28 mouse cellular contexts compared by ENCODE assay signal in the genomic region with DNA sequence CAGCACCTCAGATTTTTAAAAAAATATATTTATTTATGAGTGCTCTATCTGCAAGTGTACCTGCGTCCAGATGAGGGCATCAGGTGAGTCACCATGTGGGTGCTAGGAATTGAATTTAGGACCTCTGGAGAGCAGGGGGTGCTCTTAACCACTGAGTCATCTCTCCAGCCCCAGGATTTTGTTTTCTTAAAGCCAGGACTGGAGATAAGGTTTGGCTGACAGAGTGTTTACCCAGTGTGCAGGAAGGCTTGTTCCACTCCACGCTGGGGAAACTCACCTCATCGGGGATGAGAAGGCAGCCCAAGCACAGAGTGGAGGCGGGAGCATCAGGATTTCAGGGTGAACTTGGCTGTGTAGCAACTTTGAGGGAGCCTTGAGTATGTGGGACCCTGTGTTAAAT. TPM values are rescaled to one million over a fixed set of nuclear protein-coding genes. Genes with fewer than 3 reads are reported as not detected.
DNase-seq lines count a peak whose midpoint lies in the region; ATAC-seq and TF ChIP-seq lines count a peak whose summit lies in the region.
"Had no signal": no experiment of that assay in that cellular context is flagged by ENCODE, and none has a peak within 500 bp of the region (broad histone marks: within the 10 kb centered on the region; RNA-seq: fewer than 3 reads in every experiment).

No protein-coding gene starts in this region.

- H3K36me3 ChIP-seq in heart, postnatal 0 days (replicated peaks; ENCODE audit: control insufficient read depth, insufficient read depth, low read length): peaks cover 50% of the 10 kb centered on the region
- H3K36me3 ChIP-seq in myocyte (ENCODE audit: control insufficient read depth, insufficient read depth): peaks cover 33% of the 10 kb centered on the region
- 0 out of 2 replicates have a peak, but pooled peaks cover 15% of the 10 kb centered on the region for H3K36me3 ChIP-seq in midbrain, embryonic 15.5 days (replicated peaks)

- no peak overlapping the region for H3ac ChIP-seq in myocyte (ENCODE audit: control insufficient read depth, insufficient read length)

- peaks cover 7% of the 10 kb centered on the region; the same call in 1 of the 2 replicates for H3K4me1 ChIP-seq in heart, postnatal 0 days (ENCODE audit: control insufficient read depth, insufficient read depth)
- H3K4me1 ChIP-seq in midbrain, embryonic 15.5 days: peaks cover 3% of the 10 kb centered on the region; the same call in 1 of the 2 replicates

- no peaks in the 10 kb centered on the region for H3K27me3 ChIP-seq in heart, postnatal 0 days (ENCODE audit: control insufficient read depth, insufficient read depth, low read length)
- H3K27me3 ChIP-seq in myocyte (ENCODE audit: control insufficient read depth, insufficient read depth, insufficient read length): no peaks in the 10 kb centered on the region
- H3K27me3 ChIP-seq in midbrain, embryonic 15.5 days (replicated peaks): no peaks in the 10 kb centered on the region
- H3K27me3 ChIP-seq: heart, embryonic 13.5 days; hindbrain, embryonic 13.5 days had no signal

- no peak for TF ChIP-seq CTCF in heart, postnatal 0 days (IDR thresholded peaks at IDR 0.05; ENCODE audit: low read depth)

- no peak for TF ChIP-seq POLR2A in myocyte (IDR thresholded peaks at IDR 0.05; ENCODE audit: insufficient read length, low read depth)

- H3K9ac ChIP-seq in heart, postnatal 0 days (replicated peaks; ENCODE audit: low read depth, low read length): no peak overlapping the region
- H3K9ac ChIP-seq in midbrain, embryonic 15.5 days: no peak overlapping the region
- H3K9ac ChIP-seq: heart, embryonic 13.5 days; hindbrain, embryonic 13.5 days; liver, embryonic 14.5 days had no signal

- no peak overlapping the region for H3K4me2 ChIP-seq in heart, postnatal 0 days (ENCODE audit: low read depth, low read length)
- H3K4me2 ChIP-seq in myocyte (ENCODE audit: low read depth): peak overlapping the region; percentile 93
- no peak overlapping the region for H3K4me2 ChIP-seq in midbrain, embryonic 15.5 days
- H3K4me2 ChIP-seq: heart, embryonic 13.5 days; hindbrain, embryonic 13.5 days had no signal

- H3K9me3 ChIP-seq in heart, postnatal 0 days (replicated peaks; ENCODE audit: control insufficient read depth, low read length): no peaks in the 10 kb centered on the region
- no peaks in the 10 kb centered on the region for H3K9me3 ChIP-seq in midbrain, embryonic 15.5 days
- H3K9me3 ChIP-seq: heart, embryonic 13.5 days; hindbrain, embryonic 13.5 days had no signal

- 52% methylated on average over 4 of the region's 4 CpGs for WGBS in heart, postnatal 0 days
- 88% methylated on average over 4 of the region's 4 CpGs for WGBS in midbrain, embryonic 15.5 days

- H3K27ac ChIP-seq in heart, postnatal 0 days (ENCODE audit: low read depth): no peak overlapping the region
- H3K27ac ChIP-seq in midbrain, embryonic 15.5 days: no peak overlapping the region
- H3K27ac ChIP-seq: heart, embryonic 13.5 days; hindbrain, embryonic 13.5 days; liver, embryonic 14.5 days had no signal

- intact Hi-C loops in heart, postnatal 25 days (cut with DNase I): no loop called here

- no peak for ATAC-seq in heart, postnatal 0 days (ENCODE audit: insufficient read depth, low read depth)
- ATAC-seq in midbrain, embryonic 15.5 days (replicated peaks): no peak
- ATAC-seq: activated CD4-positive, CD25-positive, alpha-beta regulatory T cell, adult 4 months; forebrain, embryonic 14.5 days; intestine, embryonic 16.5 days had no signal

- H3K4me3 ChIP-seq in heart, postnatal 0 days (ENCODE audit: low read depth, low read length): no peak overlapping the region
- no peak overlapping the region for H3K4me3 ChIP-seq in myocyte
- no peak overlapping the region for H3K4me3 ChIP-seq in midbrain, embryonic 15.5 days
- H3K4me3 ChIP-seq: heart, embryonic 13.5 days; hindbrain, embryonic 13.5 days had no signal

- peaks cover 41% of the 10 kb centered on the region for H3K79me2 ChIP-seq in myocyte (ENCODE audit: control insufficient read depth, insufficient read depth)

- TF ChIP-seq EP300 in heart, postnatal 0 days (IDR thresholded peaks at IDR 0.05; ENCODE audit: low read depth): no peak

- DNase-seq in heart, postnatal 0 days (ENCODE audit: low spot score): peak; percentile 19
- no peak for DNase-seq in heart, postnatal 25 days (ENCODE audit: low spot score)
- peak; percentile 29 for DNase-seq in urinary bladder, postnatal 14 days (ENCODE audit: low spot score)
- no peak for DNase-seq in urinary bladder, postnatal 25 days (ENCODE audit: low spot score)
- DNase-seq in adrenal gland, adult 8-10 months: no peak
- DNase-seq: adrenal gland, adult 2 months; B cell, adult 2 months; cerebellum, adult 11 months; cerebellum, adult 9-10 months; cerebellum, postnatal 36 days; gastrocnemius, postnatal 36 days; heart, adult 18-20 months; heart, postnatal 4 days; kidney, adult 8-10 months; kidney, postnatal 10 days; layer of hippocampus, adult 9-11 months; liver; midbrain, embryonic 14.5 days; right cerebral cortex, postnatal 25 days; thymus, postnatal 14 days had no signal

TF ChIP-seq in myocyte, 11 proteins besides CTCF, POLR2A, EP300 and RAD21:
- TF ChIP-seq MAX (IDR thresholded peaks at IDR 0.05; ENCODE audit: low read depth) (no peak), TCF3 (IDR thresholded peaks at IDR 0.05; ENCODE audit: insufficient read length, low read depth) (no peak), USF1 (IDR thresholded peaks at IDR 0.05; ENCODE audit: low read depth) (no peak), SRF (IDR thresholded peaks at IDR 0.05; ENCODE audit: control insufficient read depth, insufficient read length, low read depth) (no peak), REST (IDR thresholded peaks at IDR 0.05; ENCODE audit: insufficient read depth, insufficient read length) (no peak), MYOG (IDR thresholded peaks at IDR 0.05; ENCODE audit: control insufficient read depth in 1 of 3, insufficient read depth in 1 of 3, insufficient read length in 2 of 3, low read depth in 2 of 3) (no peak), CEBPB (IDR thresholded peaks at IDR 0.05; ENCODE audit: insufficient read depth, poor library complexity, severe bottlenecking) (no peak), POLR2AphosphoS2 (IDR thresholded peaks at IDR 0.05; ENCODE audit: insufficient read length, low read depth) (no peak)

RNA-seq across cellular contexts. Expression of a gene that starts 19.9 kb away (rescaled TPM):
- 44.0 and 84.8 TPM in 2 replicates for total RNA-seq in heart, postnatal 0 days (2014; rRNA removed; ENCODE audit: low replicate concordance)
- polyA plus RNA-seq in heart, postnatal 0 days (2015; fragmentation: Nextera tagmentation; extraction: Ambion mirVana): 45.0 and 46.5 TPM in 2 replicates
- total RNA-seq in heart, postnatal 25 days (2021): 100 to 1,000 TPM in 1 of 2 experiments, 10 to 100 TPM in 1; 99.2 to 113 TPM
- polyA plus RNA-seq in myocyte (2012; fragmentation: generic; extraction: Trizol): 173 TPM
- 63.3 and 70.0 TPM in 2 replicates for polyA plus RNA-seq in midbrain, embryonic 15.5 days (2015; fragmentation: Nextera tagmentation; extraction: Ambion mirVana)
- 100 to 1,000 TPM in 1 of 4 experiments, 10 to 100 TPM in 3; 39.0 to 103 (median 67.3) TPM for total RNA-seq in adrenal gland, adult 8-10 months (2022)

RNA-seq across cellular contexts. Expression of a gene that starts 27.3 kb away (rescaled TPM):
- 34.7 and 37.3 TPM in 2 replicates for total RNA-seq in heart, postnatal 0 days (2014; rRNA removed; ENCODE audit: low replicate concordance)
- 53.6 and 58.4 TPM in 2 replicates for polyA plus RNA-seq in heart, postnatal 0 days (2015; fragmentation: Nextera tagmentation; extraction: Ambion mirVana)
- total RNA-seq in heart, postnatal 25 days (2021): 10 to 100 TPM; 25.9 to 29.6 TPM
- 56.6 TPM for polyA plus RNA-seq in myocyte (2012; fragmentation: generic; extraction: Trizol)
- 246 and 256 TPM in 2 replicates for polyA plus RNA-seq in midbrain, embryonic 15.5 days (2015; fragmentation: Nextera tagmentation; extraction: Ambion mirVana)
- total RNA-seq in adrenal gland, adult 8-10 months (2022): 10 to 100 TPM; 47.3 to 86.4 (median 66.0) TPM

RNA-seq across cellular contexts. Expression of a gene that starts 28.3 kb away (rescaled TPM):
- 0.46 and 0.57 TPM in 2 replicates for total RNA-seq in heart, postnatal 0 days (2014; rRNA removed; ENCODE audit: low replicate concordance)
- polyA plus RNA-seq in heart, postnatal 0 days (2015; fragmentation: Nextera tagmentation; extraction: Ambion mirVana): 0.15 TPM in 1 of 2 replicates, not detected in the other
- not detected for total RNA-seq in heart, postnatal 25 days (2021)
- not detected for polyA plus RNA-seq in myocyte (2012; fragmentation: generic; extraction: Trizol)
- 1.1 and 1.2 TPM in 2 replicates for polyA plus RNA-seq in midbrain, embryonic 15.5 days (2015; fragmentation: Nextera tagmentation; extraction: Ambion mirVana)
- under 1 TPM in 1 of 4 experiments, not detected in 3; 0.23 TPM for total RNA-seq in adrenal gland, adult 8-10 months (2022)
- total RNA-seq: adrenal gland, adult 2 months; gastrocnemius, postnatal 36 days; heart, adult 18-20 months; heart, postnatal 4 days had no signal
- polyA plus RNA-seq: adrenal gland, adult 2 months had no signal

RNA-seq across cellular contexts. Expression of a gene that starts 49.2 kb away (rescaled TPM):
- total RNA-seq in heart, postnatal 0 days (2014; rRNA removed; ENCODE audit: low replicate concordance): 67.4 and 103 TPM in 2 replicates
- polyA plus RNA-seq in heart, postnatal 0 days (2015; fragmentation: Nextera tagmentation; extraction: Ambion mirVana): 65.8 and 67.5 TPM in 2 replicates
- total RNA-seq in heart, postnatal 25 days (2021): 10 to 100 TPM; 15.1 to 16.8 TPM
- polyA plus RNA-seq in myocyte (2012; fragmentation: generic; extraction: Trizol): 53.2 TPM
- 87.3 and 92.1 TPM in 2 replicates for polyA plus RNA-seq in midbrain, embryonic 15.5 days (2015; fragmentation: Nextera tagmentation; extraction: Ambion mirVana)
- total RNA-seq in adrenal gland, adult 8-10 months (2022): 10 to 100 TPM; 11.9 to 24.1 (median 18.5) TPM

RNA-seq across cellular contexts. Expression of a gene that starts 52.6 kb away (rescaled TPM):
- 7.0 and 16.3 TPM in 2 replicates for total RNA-seq in heart, postnatal 0 days (2014; rRNA removed; ENCODE audit: low replicate concordance)
- 5.9 and 9.1 TPM in 2 replicates for polyA plus RNA-seq in heart, postnatal 0 days (2015; fragmentation: Nextera tagmentation; extraction: Ambion mirVana)
- 10 to 100 TPM; 15.9 to 17.4 TPM for total RNA-seq in heart, postnatal 25 days (2021)
- polyA plus RNA-seq in myocyte (2012; fragmentation: generic; extraction: Trizol): 31.4 TPM
- 17.1 and 20.8 TPM in 2 replicates for polyA plus RNA-seq in midbrain, embryonic 15.5 days (2015; fragmentation: Nextera tagmentation; extraction: Ambion mirVana)
- 10 to 100 TPM; 33.0 to 52.0 (median 41.8) TPM for total RNA-seq in adrenal gland, adult 8-10 months (2022)

Comparison
In these comparisons a context has a peak if more than half of its experiments do, and no peak if none do; other contexts are left out.
1. DNase-seq: peak in heart, postnatal 0 days (single experiment) and urinary bladder, postnatal 14 days (single experiment); none in heart, postnatal 25 days (single experiment), urinary bladder, postnatal 25 days (single experiment) and adrenal gland, adult 8-10 months (single experiment).